Mouse (Mus musculus): Measurements from ENCODE around the gene Vmn1r31. TPM values are rescaled to one million over a fixed set of nuclear protein-coding genes. Genes with fewer than 3 reads are reported as not detected.

Gene Vmn1r31
- polyA plus RNA-seq (2015; fragmentation: Nextera tagmentation; extraction: Ambion mirVana), result not detected in 2 replicates

DNA sequence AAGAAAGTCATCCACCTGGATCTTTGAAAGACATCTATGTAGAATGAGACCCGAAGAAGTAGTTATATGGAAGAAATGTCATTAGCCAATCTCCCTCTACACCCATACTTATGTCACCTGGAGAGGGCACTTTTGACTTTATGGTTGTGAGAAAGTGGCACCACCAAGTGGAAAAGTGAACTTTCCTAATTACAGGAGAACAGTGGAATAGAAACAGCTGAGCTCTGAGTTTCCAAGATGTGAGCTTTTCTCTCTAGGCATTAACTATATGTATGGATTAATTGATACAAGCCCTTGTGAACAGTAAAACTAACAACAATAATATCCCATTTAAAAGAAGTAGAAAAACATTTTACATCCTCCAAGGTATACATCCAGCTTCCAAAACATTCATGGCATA, at the start of gene Vmn1r31:
Gene Vmn1r31 (minus strand): TSS at position 101 of the 400 bp plus-strand sequence.
- Histone ChIP-seq H3K4me1 (no peaks in the 10 kb centered on the region), H3K4me2 (no peak within 1 kb of the TSS), H3K4me3 (no peak within 1 kb of the TSS), H3K9me3 (no peaks in the 10 kb centered on the region), H3K36me3 (no peaks in the 10 kb centered on the region), H3K9ac (no peak within 1 kb of the TSS), H3K27ac (no peak within 1 kb of the TSS), H3K27me3 (no peaks in the 10 kb centered on the region)
- ATAC-seq (ENCODE audit: borderline replicate concordance, extremely low read depth, low FRiP score, low TSS enrichment), result no peak
- 66% methylated on average over 1 of the region's 1 CpGs for WGBS

DNA sequence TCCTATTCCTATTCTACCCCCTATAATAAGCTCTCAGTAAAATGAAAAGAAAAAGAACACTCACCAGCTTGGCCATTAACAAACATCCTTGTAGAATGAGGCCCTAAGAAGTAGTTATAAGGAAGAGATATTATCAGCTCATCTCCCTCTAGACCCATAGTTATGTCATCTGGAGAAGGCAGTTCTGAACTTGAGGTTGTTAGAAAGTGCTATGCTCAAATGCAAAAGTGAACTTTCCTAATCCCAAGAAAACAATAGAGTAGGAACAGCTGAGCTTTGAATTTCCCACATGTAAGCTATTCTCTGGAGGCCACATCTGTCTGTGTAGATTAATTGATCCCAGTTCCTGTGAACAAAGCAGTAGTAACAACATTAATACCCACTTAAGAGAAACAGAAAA, 31.8 kb downstream of the Vmn1r31 start, which contains the start of gene Vmn1r30:
Gene Vmn1r30 (minus strand): TSS at position 101 of the 400 bp plus-strand sequence.
- H3K4me1 ChIP-seq, result no peaks in the 10 kb centered on the region
- ATAC-seq (ENCODE audit: borderline replicate concordance, extremely low read depth, low FRiP score, low TSS enrichment), result no peak
- no peak within 1 kb of the TSS for H3K27ac ChIP-seq
- no peaks in the 10 kb centered on the region for H3K27me3 ChIP-seq
- no peak within 1 kb of the TSS for H3K4me2 ChIP-seq
- no peak within 1 kb of the TSS for H3K9ac ChIP-seq
- H3K36me3 ChIP-seq, result no peaks in the 10 kb centered on the region
- no peak within 1 kb of the TSS for H3K4me3 ChIP-seq
- no peaks in the 10 kb centered on the region for H3K9me3 ChIP-seq

Other genes starting within 250 kb of the Vmn1r31 start
- gene Vmn1r28, start 213.3 kb downstream of the Vmn1r31 start, polyA plus RNA-seq (2015; fragmentation: Nextera tagmentation; extraction: Ambion mirVana), result not detected in 2 replicates
- gene Vmn1r29, start 173.8 kb downstream of the Vmn1r31 start, polyA plus RNA-seq (2015; fragmentation: Nextera tagmentation; extraction: Ambion mirVana), result not detected in 2 replicates
- not detected in 2 replicates for gene Vmn1r30, start 31.9 kb downstream of the Vmn1r31 start, polyA plus RNA-seq (2015; fragmentation: Nextera tagmentation; extraction: Ambion mirVana)
- 56.9 and 57.4 TPM in 2 replicates for gene Abcg2, start 109.2 kb upstream of the Vmn1r31 start, polyA plus RNA-seq (2015; fragmentation: Nextera tagmentation; extraction: Ambion mirVana)

Measured in lung, embryonic 15.5 days (tissue).